Mouse (Mus musculus): ENCODE measurements around the gene Cyb5r4. TPM values are rescaled to one million over a fixed set of nuclear protein-coding genes. Genes with fewer than 3 reads are reported as not detected.
A peak's percentile ranks its signal among the peaks of the same experiment; 100 is the strongest.

The Cyb5r4 gene
- total RNA-seq, 2 experiments from 2014 or later: 26.2 to 33.6 TPM

GRCm38 (mm10) chr9:86997046-86997691 lies 24.6 kb upstream of the Cyb5r4 start:
- no peak for DNase-seq
- intact Hi-C loops (cut with DNase I): no loop called here
- no peak overlapping the region for H3K4me3 ChIP-seq
- H3K27ac ChIP-seq: no peak overlapping the region
- TF ChIP-seq CTCF (IDR thresholded peaks at IDR 0.05): no peak

- no peak for DNase-seq
- TF ChIP-seq CTCF (IDR thresholded peaks at IDR 0.05): no peak
- Histone ChIP-seq H3K4me3 (no peak overlapping the region), H3K27ac (no peak overlapping the region)
- intact Hi-C loops (cut with DNase I): no loop called here
These were observed 21.7 kb upstream of the Cyb5r4 start for GRCm38 (mm10) chr9:86999956-87000582.

GRCm38 (mm10) chr9:87004701-87005434 lies 16.9 kb upstream of the Cyb5r4 start:
- no peak for DNase-seq
- intact Hi-C loops (cut with DNase I): no loop called here
- H3K27ac ChIP-seq: no peak overlapping the region
- no peak overlapping the region for H3K4me3 ChIP-seq
- no peak for TF ChIP-seq CTCF (IDR thresholded peaks at IDR 0.05)

GRCm38 (mm10) chr9:87005435-87005779 lies 16.4 kb upstream of the Cyb5r4 start:
- intact Hi-C loops (cut with DNase I): no loop called here
- Histone ChIP-seq H3K4me3 (no peak overlapping the region), H3K27ac (no peak overlapping the region)
- no peak for DNase-seq
- TF ChIP-seq CTCF (IDR thresholded peaks at IDR 0.05): no peak

- no peak for TF ChIP-seq CTCF (IDR thresholded peaks at IDR 0.05)
- H3K4me3 ChIP-seq: no peak overlapping the region
- no peak for DNase-seq
- H3K27ac ChIP-seq: no peak overlapping the region
- intact Hi-C loops (cut with DNase I): no loop called here
These were observed 13.3 kb upstream of the Cyb5r4 start for GRCm38 (mm10) chr9:87008507-87008906.

GRCm38 (mm10) chr9:87008919-87009318 lies 12.9 kb upstream of the Cyb5r4 start:
- intact Hi-C loops (cut with DNase I): no loop called here
- H3K4me3 ChIP-seq: no peak overlapping the region
- no peak overlapping the region for H3K27ac ChIP-seq
- no peak for TF ChIP-seq CTCF (IDR thresholded peaks at IDR 0.05)
- DNase-seq: no peak

- TF ChIP-seq CTCF (IDR thresholded peaks at IDR 0.05): no peak
- intact Hi-C loops (cut with DNase I): no loop called here
- Histone ChIP-seq H3K4me3 (peak within 1 kb of the TSS; percentile 54), H3K27ac (no peak within 1 kb of the TSS)
- DNase-seq: peak; percentile 21
These were observed 6.4 kb upstream of the Cyb5r4 start, which contains the start of gene Ripply2 for GRCm38 (mm10) chr9:87015288-87015937. Gene Ripply2, plus strand, starts transcription at chr9:87015537.

- DNase-seq: no peak
- intact Hi-C loops (cut with DNase I): no loop called here
- no peak for TF ChIP-seq CTCF (IDR thresholded peaks at IDR 0.05)
- Histone ChIP-seq H3K27ac (no peak overlapping the region), H3K4me3 (no peak overlapping the region)
These were observed 5.9 kb upstream of the Cyb5r4 start for GRCm38 (mm10) chr9:87015938-87016294.

GRCm38 (mm10) chr9:87025764-87026163 lies 4.0 kb downstream of the Cyb5r4 start:
- Histone ChIP-seq H3K27ac (no peak overlapping the region), H3K4me3 (no peak overlapping the region)
- no peak for DNase-seq
- TF ChIP-seq CTCF (IDR thresholded peaks at IDR 0.05): no peak
- intact Hi-C loops (cut with DNase I): no loop called here

- intact Hi-C loops (cut with DNase I): no loop called here
- no peak overlapping the region for H3K4me3 ChIP-seq
- H3K27ac ChIP-seq: no peak overlapping the region
- peak; percentile 47 for DNase-seq
- peak; percentile 99 for TF ChIP-seq CTCF (IDR thresholded peaks at IDR 0.05)
These were observed 5.7 kb downstream of the Cyb5r4 start for GRCm38 (mm10) chr9:87027423-87028084.

GRCm38 (mm10) chr9:87032196-87032595 lies 10.4 kb downstream of the Cyb5r4 start:
- no peak overlapping the region for H3K27ac ChIP-seq
- DNase-seq: no peak
- intact Hi-C loops (cut with DNase I): no loop called here
- no peak for TF ChIP-seq CTCF (IDR thresholded peaks at IDR 0.05)
- no peak overlapping the region for H3K4me3 ChIP-seq

- no peak for DNase-seq
- no peak overlapping the region for H3K27ac ChIP-seq
- no peak overlapping the region for H3K4me3 ChIP-seq
- intact Hi-C loops (cut with DNase I): no loop called here
- no peak for TF ChIP-seq CTCF (IDR thresholded peaks at IDR 0.05)
These were observed 13.2 kb downstream of the Cyb5r4 start for GRCm38 (mm10) chr9:87034831-87035580.
